Mouse (Mus musculus) MN1 (cell line): ENCODE measurements around the gene Ccm2l.

Experiments used
- DNase-seq: peaks from one replicate; pipeline ENCODE4 v3.0.0-alpha.2; 2016; ENCODE audit warnings: low spot score

Gene Ccm2l

GRCm38 (mm10) chr2:153065747-153066508, at the start of gene Ccm2l:
Gene Ccm2l, plus strand, starts transcription at chr2:153065955.
- no peak for DNase-seq

DNA sequence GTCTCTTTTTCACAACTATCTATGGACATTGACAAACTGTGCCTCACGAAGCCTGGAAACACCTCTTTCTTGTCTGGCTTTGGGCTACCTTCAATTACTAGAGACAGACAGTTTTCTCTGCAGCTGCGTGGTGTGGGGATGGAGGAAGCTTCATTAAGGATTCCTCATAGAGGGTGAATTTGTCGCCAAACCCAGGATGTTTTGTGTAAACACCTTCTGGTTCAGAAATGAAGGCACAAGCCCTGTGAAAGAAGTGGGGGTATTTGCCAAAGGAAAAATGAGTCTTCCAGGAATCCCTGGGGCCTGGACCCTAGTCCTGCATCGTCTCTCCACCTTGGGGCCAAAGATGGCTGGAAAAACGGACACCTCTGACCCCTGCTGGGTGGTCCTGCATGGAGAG, 49.0 kb upstream of the Ccm2l start:
- no peak for DNase-seq

GRCm38 (mm10) chr2:153019355-153019754, 46.4 kb upstream of the Ccm2l start:
- DNase-seq = no peak

GRCm38 (mm10) chr2:153021163-153021562, 44.6 kb upstream of the Ccm2l start:
- no peak for DNase-seq

DNA sequence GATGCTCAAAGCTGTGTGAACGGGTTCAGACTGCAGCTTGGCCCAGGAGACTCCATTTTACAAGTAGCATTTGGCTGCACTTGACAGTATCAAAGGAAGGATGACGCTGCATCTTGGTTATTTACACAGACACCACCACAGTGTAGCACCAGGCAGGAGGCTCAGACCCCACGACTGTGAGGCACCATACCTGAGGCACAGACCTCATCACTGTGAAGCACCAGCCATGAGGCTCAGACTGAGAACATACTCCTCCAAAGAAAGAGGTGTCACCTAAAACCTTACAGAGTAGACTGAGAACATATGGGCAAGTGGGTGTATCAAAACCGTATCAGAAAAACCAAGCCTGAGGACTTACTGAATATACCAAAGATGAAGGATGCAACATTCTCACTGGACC, 42.9 kb upstream of the Ccm2l start:
- no peak for DNase-seq

- DNase-seq = no peak
Measured at GRCm38 (mm10) chr2:153026052-153026451, 39.7 kb upstream of the Ccm2l start.

DNA sequence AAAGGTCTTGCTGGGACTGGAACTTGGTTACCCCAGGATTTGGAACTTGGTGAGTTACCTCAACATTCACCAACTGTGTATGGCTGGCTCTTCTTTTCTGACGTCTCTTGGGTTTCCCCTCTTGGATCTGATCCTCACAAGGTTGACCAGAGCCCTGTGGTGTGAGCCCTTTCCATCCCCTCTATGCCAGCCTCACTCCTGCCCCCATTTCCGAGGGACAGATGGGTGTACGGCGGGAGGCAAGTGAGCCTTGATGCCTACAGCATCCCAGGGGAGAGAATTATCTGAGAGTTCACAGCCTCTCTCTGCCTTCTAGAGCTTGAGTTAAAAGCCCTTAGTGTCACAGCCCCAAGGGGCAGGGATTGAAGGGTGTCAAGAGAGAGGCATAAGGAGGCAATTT, 38.3 kb upstream of the Ccm2l start:
- DNase-seq = no peak

DNA sequence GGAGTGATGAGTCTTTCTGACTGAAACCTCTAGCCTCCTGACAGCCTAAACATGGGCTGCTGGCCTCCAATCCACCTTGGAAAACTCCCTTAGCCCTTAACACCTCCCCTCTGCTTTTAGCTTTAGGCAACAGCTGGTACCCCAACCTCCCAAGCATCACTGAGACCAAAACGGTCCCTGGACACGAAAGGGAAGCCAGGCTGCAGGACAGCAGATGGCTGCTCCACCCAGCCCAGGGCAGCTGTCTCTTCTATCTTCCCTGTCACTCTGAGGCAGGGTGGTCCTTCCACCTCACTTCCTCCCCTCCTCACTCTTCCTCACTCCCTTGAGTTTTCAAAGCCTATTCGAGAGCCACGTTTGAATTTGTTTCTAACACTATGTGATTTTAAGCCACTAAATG, 35.3 kb upstream of the Ccm2l start:
- DNase-seq = no peak

- peak; percentile 84 for DNase-seq
Measured at GRCm38 (mm10) chr2:153031126-153032082, 34.4 kb upstream of the Ccm2l start, which contains the start of gene Xkr7. Gene Xkr7, plus strand, starts transcription at chr2:153031852.

GRCm38 (mm10) chr2:153032083-153032842, 33.5 kb upstream of the Ccm2l start:
- DNase-seq = peak; percentile 56

DNA sequence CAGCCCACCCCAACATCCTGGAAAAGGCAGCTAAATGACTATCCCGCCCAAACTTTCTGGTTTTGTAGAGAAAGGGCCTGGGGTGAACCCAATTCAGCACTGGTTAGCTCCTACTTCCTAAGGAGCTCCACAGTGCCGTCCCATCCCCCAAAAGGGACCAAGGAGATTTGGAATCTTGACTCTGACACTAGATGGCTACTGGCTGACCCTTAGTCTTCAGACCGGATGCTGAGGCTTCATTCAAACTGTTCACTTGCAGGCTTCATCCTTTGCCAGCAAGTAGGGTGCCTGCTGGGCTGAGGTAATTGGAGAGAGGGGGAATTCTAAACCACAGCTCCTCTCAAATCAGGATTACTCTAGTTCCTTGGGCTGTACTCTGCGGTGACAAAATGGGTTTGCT, 32.8 kb upstream of the Ccm2l start:
- peak; percentile 58 for DNase-seq

DNA sequence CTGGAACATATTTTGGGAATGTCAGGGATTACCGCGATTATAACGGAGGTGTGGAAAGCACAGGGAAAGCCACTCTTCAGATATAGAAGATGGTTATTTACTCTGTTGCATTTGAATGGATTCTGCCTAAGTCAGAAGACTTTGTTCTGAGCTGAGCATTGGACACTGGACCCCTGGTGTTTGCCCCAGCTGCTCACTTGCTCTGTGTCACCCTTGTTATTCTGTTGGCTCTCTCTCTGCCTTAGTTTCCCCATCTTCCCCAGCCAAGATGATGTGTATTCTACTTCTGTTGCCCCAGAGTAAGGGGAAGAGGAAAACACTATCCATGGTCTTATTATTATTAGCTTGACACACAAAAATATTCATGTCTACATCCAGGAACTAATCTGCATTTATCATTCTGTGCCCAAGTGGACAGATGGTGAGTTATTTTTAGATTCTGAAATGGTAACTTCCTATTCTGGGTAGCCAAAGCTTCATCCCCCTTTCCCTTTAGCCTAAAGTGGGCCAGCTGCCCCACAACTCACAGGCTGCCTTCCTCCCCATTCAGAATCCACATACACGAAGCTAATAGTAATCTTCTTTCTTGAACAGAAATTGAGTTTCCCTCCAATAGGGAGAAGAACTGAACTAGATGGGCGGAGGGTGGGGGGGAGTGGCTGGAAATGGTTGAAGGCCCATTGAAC, 32.1 kb upstream of the Ccm2l start:
- no peak for DNase-seq

- DNase-seq = peak; percentile 44
Measured at GRCm38 (mm10) chr2:153036690-153037089, 29.1 kb upstream of the Ccm2l start.

GRCm38 (mm10) chr2:153043886-153044285, 21.9 kb upstream of the Ccm2l start:
- no peak for DNase-seq

- peak; percentile 53 for DNase-seq
Measured at GRCm38 (mm10) chr2:153045884-153046299, 19.9 kb upstream of the Ccm2l start.

DNA sequence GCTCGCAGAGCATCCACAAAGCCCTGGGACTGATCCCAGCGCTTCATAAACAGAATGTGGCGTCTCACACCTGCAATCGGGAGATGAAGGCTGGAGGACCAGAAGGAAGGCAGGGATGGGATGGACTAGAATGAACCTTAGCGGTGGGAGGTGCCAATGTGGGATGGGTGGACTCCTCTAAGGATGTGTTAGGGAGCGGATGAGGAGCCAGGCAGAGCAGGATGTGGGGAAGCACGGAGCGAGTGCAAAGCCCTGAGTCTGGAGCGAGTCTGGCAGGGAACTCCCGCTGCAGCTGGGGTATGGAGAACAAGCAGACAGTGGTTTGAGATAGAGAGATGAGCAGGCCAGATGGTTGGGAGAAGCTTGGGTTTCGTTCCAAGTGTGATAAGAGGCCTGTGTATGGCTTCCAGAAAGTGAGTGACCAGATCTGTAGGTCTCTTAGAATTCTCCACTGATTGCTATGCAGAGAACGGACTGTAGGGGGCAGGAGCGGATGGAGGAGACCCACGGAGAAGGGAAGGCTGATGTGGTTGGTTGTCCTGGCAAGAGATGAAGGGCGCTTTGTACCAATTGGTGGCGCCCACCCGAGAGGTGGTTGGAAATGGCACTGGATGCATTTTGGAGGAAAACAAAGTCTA, 17.8 kb upstream of the Ccm2l start:
- peak; percentile 48 for DNase-seq

- peak; percentile 63 for DNase-seq
Measured at GRCm38 (mm10) chr2:153049288-153049996, 16.3 kb upstream of the Ccm2l start.

- no peak for DNase-seq
Measured at GRCm38 (mm10) chr2:153049997-153050358, 15.8 kb upstream of the Ccm2l start.

DNA sequence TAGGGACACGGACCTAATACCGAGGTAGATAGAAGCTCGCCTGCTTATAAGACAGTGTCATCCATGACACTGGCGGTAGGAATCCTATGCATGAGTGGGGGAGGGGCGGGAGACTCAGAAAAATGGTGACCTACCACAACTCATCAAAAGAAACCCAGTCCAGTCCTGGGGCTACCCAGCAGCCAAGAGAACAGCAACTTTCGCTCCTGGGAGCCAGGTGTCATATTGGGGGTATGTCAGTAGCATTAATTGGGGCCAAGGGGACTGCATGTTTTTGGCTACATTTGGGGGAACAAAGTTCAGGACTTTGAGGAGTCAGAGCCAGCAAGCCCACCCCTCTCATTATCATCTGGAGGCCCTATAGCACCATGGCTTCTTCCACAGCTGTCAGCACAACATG, 14.7 kb upstream of the Ccm2l start:
- no peak for DNase-seq

GRCm38 (mm10) chr2:153051537-153051936, 14.2 kb upstream of the Ccm2l start:
- DNase-seq = no peak
